Mouse (Mus musculus): ENCODE measurements around the gene Tctn3.
"Not testable (repeated sequence)": the region's sequence is repeated elsewhere in the genome, so short reads cannot be mapped to it uniquely, and the experiment has no call there.

Tctn3 gene

GRCm38 (mm10) chr19:40625935-40626334 lies 13.9 kb upstream of the Tctn3 start:
- no peak for DNase-seq (ENCODE audit: low spot score)

GRCm38 (mm10) chr19:40621616-40622015 lies 9.6 kb upstream of the Tctn3 start:
- DNase-seq (ENCODE audit: low spot score), result not testable (repeated sequence)

GRCm38 (mm10) chr19:40616021-40616420 lies 4.0 kb upstream of the Tctn3 start:
- no peak for DNase-seq (ENCODE audit: low spot score)

- no peak for DNase-seq (ENCODE audit: low spot score)
Observed at GRCm38 (mm10) chr19:40614811-40615210, 2.8 kb upstream of the Tctn3 start.

GRCm38 (mm10) chr19:40607676-40608075 lies 4.4 kb downstream of the Tctn3 start:
- no peak for DNase-seq (ENCODE audit: low spot score)

- no peak for DNase-seq (ENCODE audit: low spot score)
Observed at GRCm38 (mm10) chr19:40605189-40605588, 6.8 kb downstream of the Tctn3 start.

- no peak for DNase-seq (ENCODE audit: low spot score)
Observed at GRCm38 (mm10) chr19:40601870-40602269, 10.2 kb downstream of the Tctn3 start.

- not testable (repeated sequence) for DNase-seq (ENCODE audit: low spot score)
Observed at GRCm38 (mm10) chr19:40600846-40601245, 11.2 kb downstream of the Tctn3 start.

GRCm38 (mm10) chr19:40595831-40596230 lies 16.2 kb downstream of the Tctn3 start:
- DNase-seq (ENCODE audit: low spot score), result no peak

- no peak for DNase-seq (ENCODE audit: low spot score)
Observed at GRCm38 (mm10) chr19:40595231-40595630, 16.8 kb downstream of the Tctn3 start.

- no peak for DNase-seq (ENCODE audit: low spot score)
Observed at GRCm38 (mm10) chr19:40589530-40589880, 22.5 kb downstream of the Tctn3 start.

- DNase-seq (ENCODE audit: low spot score), result peak; percentile 73
Observed at GRCm38 (mm10) chr19:40588847-40589529, 23.0 kb downstream of the Tctn3 start.

GRCm38 (mm10) chr19:40588293-40588654 lies 23.8 kb downstream of the Tctn3 start, which contains the start of gene Aldh18a1:
Gene Aldh18a1 (minus strand): TSS chr19:40588463.
- DNase-seq (ENCODE audit: low spot score), result peak; percentile 85

GRCm38 (mm10) chr19:40587491-40588292 lies 24.3 kb downstream of the Tctn3 start:
- no peak for DNase-seq (ENCODE audit: low spot score)

- no peak for DNase-seq (ENCODE audit: low spot score)
Observed at GRCm38 (mm10) chr19:40586908-40587307, 25.1 kb downstream of the Tctn3 start.

- no peak for DNase-seq (ENCODE audit: low spot score)
Observed at GRCm38 (mm10) chr19:40581662-40582061, 30.4 kb downstream of the Tctn3 start.

GRCm38 (mm10) chr19:40580902-40581301 lies 31.1 kb downstream of the Tctn3 start:
- no peak for DNase-seq (ENCODE audit: low spot score)

GRCm38 (mm10) chr19:40575438-40575837 lies 36.6 kb downstream of the Tctn3 start:
- DNase-seq (ENCODE audit: low spot score), result no peak

- peak; percentile 70 for DNase-seq (ENCODE audit: low spot score)
Observed at GRCm38 (mm10) chr19:40570726-40571125, 41.3 kb downstream of the Tctn3 start.

GRCm38 (mm10) chr19:40567616-40568015 lies 44.4 kb downstream of the Tctn3 start:
- no peak for DNase-seq (ENCODE audit: low spot score)

GRCm38 (mm10) chr19:40563880-40564645 lies 48.0 kb downstream of the Tctn3 start:
- no peak for DNase-seq (ENCODE audit: low spot score)

GRCm38 (mm10) chr19:40561521-40561920 lies 50.5 kb downstream of the Tctn3 start:
- DNase-seq (ENCODE audit: low spot score), result not testable (repeated sequence)

- no peak for DNase-seq (ENCODE audit: low spot score)
Observed at GRCm38 (mm10) chr19:40556029-40556428, 56.0 kb downstream of the Tctn3 start.

Data from ovary, adult 18-20 months (tissue).